Mouse (Mus musculus) gastrocnemius, postnatal 14 days (tissue): ENCODE measurements around the gene Aldh18a1. TPM values are rescaled to one million over a fixed set of nuclear protein-coding genes. Genes with fewer than 3 reads are reported as not detected.
"Not testable (repeated sequence)": the region's sequence is repeated elsewhere in the genome, so short reads cannot be mapped to it uniquely, and the experiment has no call there.

ENCODE experiments used
- DNase-seq: peaks from one replicate; pipeline ENCODE4 v3.0.0; 2021; ENCODE audit warnings: mixed read lengths
- intact Hi-C: fragments of 180-260 bp; cut with DNase I; formaldehyde crosslinking; loops from one replicate; pipeline ENCODE4 v1.15.1; 2025; ENCODE audit warnings: low total_unique reads
- total RNA-seq, 2 experiments: library from RNA; stranded (reverse); gene quantifications; 2 replicates each; pipeline ENCODE4 v1.2.3; 2021

Gene Aldh18a1
- total RNA-seq, 2 experiments from 2014 or later, result 7.9 to 12.0 TPM

DNA sequence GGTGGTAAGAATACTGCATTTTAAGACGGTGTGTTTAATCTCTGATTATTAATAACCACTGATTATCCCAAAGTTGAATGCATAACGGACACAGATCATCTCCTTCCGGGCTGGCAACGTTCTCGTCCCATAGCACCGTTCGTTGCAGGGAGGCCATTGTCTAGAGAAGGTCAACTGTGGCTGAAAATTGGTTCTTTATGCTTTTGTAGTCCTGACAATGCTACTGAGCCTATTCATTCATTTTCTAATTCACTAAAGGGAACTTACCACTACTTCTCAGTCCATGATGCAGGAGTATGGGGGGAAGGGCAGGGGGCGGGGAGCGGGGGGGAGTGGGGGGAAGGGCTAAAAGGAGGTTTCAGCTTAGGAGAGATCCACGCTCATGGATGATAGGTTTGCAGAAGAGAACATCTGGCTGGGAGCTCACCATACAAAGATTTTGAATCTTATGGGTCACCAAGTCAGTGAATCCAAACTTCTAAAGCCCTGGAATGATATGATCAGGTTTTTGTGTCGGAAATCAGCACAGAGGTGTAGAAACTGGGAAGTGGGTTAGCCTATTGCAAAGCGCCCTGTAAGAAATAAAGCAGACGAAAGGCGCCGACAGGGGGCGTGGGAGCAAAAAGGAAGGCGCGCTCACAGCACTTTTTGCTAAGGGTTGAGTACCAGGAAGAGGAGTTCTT is 725 bp upstream of the Aldh18a1 start:
- DNase-seq, result peak; percentile 87
- intact Hi-C loops, result no loop called here

- intact Hi-C loops, result no loop called here
- no peak for DNase-seq
Measured at GRCm38 (mm10) chr19:40587491-40588292, 571 bp downstream of the Aldh18a1 start.

DNA sequence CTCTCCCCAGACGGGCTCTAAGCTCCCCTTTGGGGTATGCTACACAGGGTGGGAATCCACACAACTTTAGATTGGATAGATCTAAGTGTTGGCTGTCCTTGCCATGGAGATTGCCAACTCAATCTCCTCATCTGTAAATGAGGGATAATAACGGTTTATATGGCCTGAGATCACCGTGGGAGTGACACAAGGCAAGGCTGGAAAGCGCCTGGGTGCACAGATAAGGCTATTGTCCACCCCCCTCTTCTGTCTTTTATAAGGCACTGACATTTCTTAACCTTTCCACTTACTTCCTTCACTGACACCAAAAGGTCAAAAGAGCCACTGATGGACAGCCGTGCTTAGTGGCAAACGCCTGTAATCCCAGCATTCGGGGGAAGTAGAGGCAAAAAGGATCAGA is 1.4 kb downstream of the Aldh18a1 start:
- intact Hi-C loops, result no loop called here
- DNase-seq, result no peak

- no peak for DNase-seq
- intact Hi-C loops, result no loop called here
Measured at GRCm38 (mm10) chr19:40581662-40582061, 6.6 kb downstream of the Aldh18a1 start.

DNA sequence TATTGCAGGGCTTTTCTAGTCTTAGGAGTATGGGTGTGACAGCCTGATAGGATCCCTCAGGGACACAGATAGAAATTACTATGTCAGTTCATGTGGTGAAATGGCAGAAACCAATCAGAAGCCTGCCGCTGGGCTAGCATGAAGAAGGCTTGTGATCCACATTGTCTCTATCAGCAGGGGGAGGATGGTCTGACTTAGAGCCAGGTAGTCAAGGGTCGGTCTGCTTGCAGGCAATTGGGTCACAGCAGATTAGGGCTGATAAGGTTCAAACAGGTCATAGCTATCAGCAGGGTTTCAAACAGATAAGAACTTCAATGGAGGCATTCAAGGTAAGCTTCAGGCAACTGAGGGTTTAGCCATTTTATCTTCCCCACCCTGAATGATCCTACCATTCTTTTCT is 7.4 kb downstream of the Aldh18a1 start:
- no peak for DNase-seq
- intact Hi-C loops, result no loop called here

DNA sequence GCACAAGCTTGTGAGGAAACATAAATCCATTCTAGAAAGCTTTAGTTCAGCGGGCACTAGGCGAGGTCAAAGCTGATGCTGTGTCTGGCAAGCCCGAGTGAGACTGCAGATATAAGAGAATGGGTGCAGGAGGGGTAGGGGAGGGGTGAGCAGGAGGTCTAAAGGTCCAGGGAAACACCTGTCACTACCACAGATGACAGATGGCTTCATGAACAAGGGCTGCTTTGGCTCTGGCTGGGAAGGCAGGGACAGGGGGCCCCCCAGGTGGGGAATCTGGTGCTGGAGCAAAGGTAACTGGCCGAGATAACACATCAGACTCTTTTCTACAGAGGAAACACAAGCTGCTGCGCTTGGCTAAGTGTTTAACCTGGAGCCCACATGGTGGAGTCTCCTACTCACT is 12.8 kb downstream of the Aldh18a1 start:
- intact Hi-C loops, result no loop called here

GRCm38 (mm10) chr19:40570726-40571125 is 17.5 kb downstream of the Aldh18a1 start:
- no peak for DNase-seq
- intact Hi-C loops, result no loop called here

More for the DNA sequence above, 12.8 kb downstream of the Aldh18a1 start:
- DNase-seq, result no peak

- no peak for DNase-seq
- intact Hi-C loops, result no loop called here
Measured at GRCm38 (mm10) chr19:40567616-40568015, 20.6 kb downstream of the Aldh18a1 start.

- intact Hi-C loops, result no loop called here
- no peak for DNase-seq
Measured at GRCm38 (mm10) chr19:40563880-40564645, 24.2 kb downstream of the Aldh18a1 start.

GRCm38 (mm10) chr19:40561521-40561920 is 26.7 kb downstream of the Aldh18a1 start:
- DNase-seq, intact Hi-C loops: not testable (repeated sequence)

DNA sequence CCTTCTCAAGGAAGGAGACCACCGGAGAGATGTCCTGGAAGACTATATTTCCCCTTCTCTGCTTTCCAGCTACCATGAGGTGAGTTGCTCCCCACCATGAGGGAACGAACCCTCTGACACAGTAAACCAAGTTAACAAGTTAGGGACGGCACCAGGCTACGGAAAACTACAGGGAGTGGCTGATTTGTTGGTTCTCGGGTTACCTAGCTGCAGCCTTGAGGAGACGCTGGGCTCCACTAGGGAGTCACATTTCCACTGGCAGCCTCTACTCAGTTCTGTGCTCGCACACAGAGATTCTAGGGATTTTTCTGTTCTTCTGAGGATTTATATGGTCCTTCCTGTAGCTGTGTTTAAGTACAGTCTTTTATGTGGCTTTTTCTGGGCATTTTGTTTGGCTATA is 32.2 kb downstream of the Aldh18a1 start:
- no peak for DNase-seq
- intact Hi-C loops, result no loop called here

DNA sequence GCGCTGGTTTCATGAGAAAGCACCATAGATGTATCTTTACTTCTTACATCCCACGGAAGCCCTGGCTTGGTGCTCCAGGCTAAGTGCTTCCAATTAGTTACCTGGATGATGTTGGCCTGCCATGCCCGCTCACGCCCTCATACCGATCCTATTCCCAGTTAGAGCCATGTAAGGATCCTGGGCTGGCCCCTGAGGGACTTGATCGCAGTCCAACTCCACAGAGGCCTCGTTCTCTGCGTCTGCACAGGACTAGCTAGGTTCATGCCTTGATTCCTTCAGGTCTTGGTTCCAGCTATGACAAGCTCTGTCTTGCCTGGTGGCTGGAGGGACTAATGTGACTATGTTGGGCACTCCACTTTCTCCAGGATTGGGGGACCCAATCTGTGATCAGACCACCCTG is 33.1 kb downstream of the Aldh18a1 start:
- intact Hi-C loops, result no loop called here
- no peak for DNase-seq

DNA sequence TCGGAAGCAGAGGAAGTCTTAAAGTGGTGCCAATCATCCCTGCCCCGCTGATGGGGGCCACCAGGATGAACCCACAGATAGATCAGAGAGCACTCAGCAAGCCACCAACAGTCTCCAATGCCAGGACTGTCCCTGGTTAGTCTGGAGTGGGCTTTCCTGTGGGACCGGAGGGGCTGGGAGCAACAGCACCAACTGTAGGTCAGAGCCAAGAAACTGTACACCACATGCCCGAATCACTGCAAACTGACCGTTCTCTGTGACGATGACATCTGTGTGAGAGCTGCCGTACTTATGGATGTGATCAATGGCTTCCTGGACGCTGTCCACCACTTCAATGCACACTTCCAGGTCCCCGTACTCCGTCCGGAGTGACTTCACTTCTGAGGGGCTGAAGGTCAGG is 33.9 kb downstream of the Aldh18a1 start:
- intact Hi-C loops, result no loop called here
- DNase-seq, result no peak

- intact Hi-C loops, result no loop called here
- DNase-seq, result no peak
Measured at GRCm38 (mm10) chr19:40553849-40554248, 34.4 kb downstream of the Aldh18a1 start.

DNA sequence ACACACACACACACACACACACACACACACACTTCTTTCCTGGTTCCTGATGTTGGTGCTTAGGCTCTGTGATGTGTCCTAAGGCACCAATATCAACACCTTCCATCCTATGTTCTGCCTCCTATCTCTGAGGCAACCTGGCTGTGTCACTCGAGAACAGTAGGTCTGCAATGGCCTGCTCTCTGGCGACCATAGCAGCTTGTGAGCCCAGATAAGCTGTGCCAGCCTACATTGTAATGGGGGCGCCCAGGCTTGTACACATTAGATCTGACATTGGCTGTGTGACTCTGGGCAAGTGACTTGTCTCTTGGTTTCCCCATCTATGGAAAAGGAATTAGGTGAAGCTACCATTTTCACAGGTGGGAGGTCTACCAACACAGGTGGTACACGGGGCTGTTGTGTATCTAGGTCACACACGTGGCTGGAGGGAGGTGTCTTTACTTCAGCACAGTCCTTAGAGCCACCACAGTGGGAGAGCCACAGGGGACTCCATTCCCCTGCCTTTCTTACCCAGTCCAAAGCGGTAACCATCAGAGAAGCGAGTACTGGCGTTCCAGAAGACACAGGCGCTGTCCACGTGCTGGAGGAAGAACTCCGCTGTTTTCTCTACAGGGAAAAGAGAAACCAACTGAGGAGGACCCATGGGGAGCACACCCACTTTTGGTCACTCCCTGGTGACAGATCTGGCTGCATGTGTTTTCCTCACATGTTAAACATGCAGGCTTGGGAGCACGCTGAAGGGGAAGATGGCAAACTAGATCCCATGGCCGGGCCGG is 35.1 kb downstream of the Aldh18a1 start:
- intact Hi-C loops, result no loop called here
- DNase-seq, result no peak

- DNase-seq, result no peak
- intact Hi-C loops, result loop anchor here (5.0 kb wide), 2 partner anchors 162 to 207 kb away; no protein-coding TSS in a partner anchor
Measured at GRCm38 (mm10) chr19:40549516-40550135, 38.6 kb downstream of the Aldh18a1 start.

DNA sequence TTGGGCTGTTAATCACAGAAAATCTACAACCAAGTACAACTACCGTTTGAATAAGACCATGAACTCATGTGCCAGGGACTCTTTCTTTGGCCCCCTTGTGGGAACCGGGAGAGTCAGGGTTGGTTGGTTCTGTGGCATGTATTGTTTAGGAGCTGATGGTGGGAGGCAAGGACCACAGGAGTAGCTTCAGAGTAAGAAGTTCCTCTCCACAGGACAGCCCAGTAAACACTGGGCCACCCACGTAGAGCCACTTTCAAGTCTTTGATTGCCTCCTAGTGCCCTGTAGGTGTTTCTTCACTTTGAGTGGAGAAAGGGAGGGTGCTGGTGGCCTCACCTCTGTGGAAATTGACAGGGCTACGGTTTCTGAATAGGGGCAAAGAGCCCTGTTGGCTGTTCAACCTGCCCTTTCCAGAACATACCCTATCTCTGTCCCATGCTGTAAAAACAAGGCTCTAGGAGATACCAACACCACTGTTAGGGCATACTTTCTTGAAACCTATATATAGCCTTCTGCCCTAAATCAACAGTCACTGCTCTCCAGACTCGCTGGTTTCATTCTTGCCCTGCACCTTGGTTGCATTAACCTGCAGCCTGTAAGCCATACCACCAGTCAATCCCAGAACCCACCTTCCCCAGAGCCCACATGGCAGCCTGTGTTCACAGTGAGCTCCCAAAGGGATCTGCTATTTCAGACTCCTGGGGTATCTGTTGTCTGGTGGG is 39.3 kb downstream of the Aldh18a1 start:
- DNase-seq, result no peak
- intact Hi-C loops, result loop anchor here (5.0 kb wide), 2 partner anchors 162 to 207 kb away; no protein-coding TSS in a partner anchor

- intact Hi-C loops, result loop anchor here (5.0 kb wide), 2 partner anchors 161 to 206 kb away; no protein-coding TSS in a partner anchor
- DNase-seq, result no peak
Measured at GRCm38 (mm10) chr19:40548386-40548785, 39.9 kb downstream of the Aldh18a1 start.
